Mouse (Mus musculus): ENCODE results near the gene Chchd3.

GRCm38 (mm10) chr6:33042880-33043279 lies 17.2 kb downstream of the Chchd3 start:
- no peak for TF ChIP-seq CTCF (IDR thresholded peaks at IDR 0.05; ENCODE audit: borderline replicate concordance, control insufficient read depth, extremely low read depth, insufficient read depth, low read length, poor library complexity)
- TF ChIP-seq POLR2A (IDR thresholded peaks at IDR 0.05; ENCODE audit: control insufficient read depth, extremely low read depth, insufficient read depth, low read length, poor library complexity), result no peak

Data from thymus, adult 2 months (tissue).